Mouse (Mus musculus) spleen, adult 18-20 months (tissue): ENCODE measurements around the gene Rps6kc1.
"Not testable (repeated sequence)": the region's sequence is repeated elsewhere in the genome, so short reads cannot be mapped to it uniquely, and the experiment has no call there.

ENCODE experiments used
- DNase-seq, 2 experiments: peaks; one replicate each; pipeline ENCODE4 v3.0.0; 2022; ENCODE audit warnings: mixed read lengths in 2 of 2

Rps6kc1 gene

GRCm38 (mm10) chr1:190911415-190912123 is at the start of gene Rps6kc1:
Gene Rps6kc1, minus strand, starts transcription at chr1:190911770.
- DNase-seq, result peak; percentile 26 to 63

- DNase-seq, result no peak
Observed at GRCm38 (mm10) chr1:190958821-190959220, 47.3 kb upstream of the Rps6kc1 start.

GRCm38 (mm10) chr1:190953009-190953408 is 41.4 kb upstream of the Rps6kc1 start:
- no peak for DNase-seq

- DNase-seq, result no peak
Observed at GRCm38 (mm10) chr1:190951014-190951413, 39.4 kb upstream of the Rps6kc1 start.

GRCm38 (mm10) chr1:190948846-190949245 is 37.3 kb upstream of the Rps6kc1 start:
- no peak for DNase-seq

- no peak for DNase-seq
Observed at GRCm38 (mm10) chr1:190948439-190948838, 36.9 kb upstream of the Rps6kc1 start.

- no peak for DNase-seq
Observed at GRCm38 (mm10) chr1:190947986-190948385, 36.4 kb upstream of the Rps6kc1 start.

- peak; percentile 38 to 67 for DNase-seq
Observed at GRCm38 (mm10) chr1:190944109-190944760, 32.7 kb upstream of the Rps6kc1 start.

GRCm38 (mm10) chr1:190939803-190940202 is 28.2 kb upstream of the Rps6kc1 start:
- DNase-seq, result no peak

GRCm38 (mm10) chr1:190930181-190930580 is 18.6 kb upstream of the Rps6kc1 start:
- no peak for DNase-seq

GRCm38 (mm10) chr1:190929010-190929695 is 17.6 kb upstream of the Rps6kc1 start:
- no peak for DNase-seq

- peak; percentile 97 for DNase-seq
Observed at GRCm38 (mm10) chr1:190928370-190929009, 16.9 kb upstream of the Rps6kc1 start.

- DNase-seq, result no peak
Observed at GRCm38 (mm10) chr1:190927751-190928369, 16.3 kb upstream of the Rps6kc1 start.

GRCm38 (mm10) chr1:190927311-190927710 is 15.7 kb upstream of the Rps6kc1 start:
- no peak for DNase-seq

GRCm38 (mm10) chr1:190924812-190925211 is 13.2 kb upstream of the Rps6kc1 start, which contains the start of gene Angel2:
Gene Angel2, plus strand, starts transcription at chr1:190925112.
- DNase-seq, result not testable (repeated sequence)

GRCm38 (mm10) chr1:190919725-190920469 is 8.3 kb upstream of the Rps6kc1 start:
- no peak for DNase-seq

- DNase-seq, result no peak
Observed at GRCm38 (mm10) chr1:190918938-190919337, 7.4 kb upstream of the Rps6kc1 start.

- no peak for DNase-seq
Observed at GRCm38 (mm10) chr1:190912623-190913022, 1.1 kb upstream of the Rps6kc1 start.

GRCm38 (mm10) chr1:190910836-190911235 is 734 bp downstream of the Rps6kc1 start:
- DNase-seq, result no peak

GRCm38 (mm10) chr1:190904714-190905113 is 6.9 kb downstream of the Rps6kc1 start:
- DNase-seq, result no peak

GRCm38 (mm10) chr1:190904136-190904535 is 7.4 kb downstream of the Rps6kc1 start:
- no peak for DNase-seq

- DNase-seq, result no peak
Observed at GRCm38 (mm10) chr1:190901082-190901481, 10.5 kb downstream of the Rps6kc1 start.
